Mouse (Mus musculus) stomach, embryonic 16.5 days (tissue): ENCODE data around the gene Gja1. TPM values are rescaled to one million over a fixed set of nuclear protein-coding genes. Genes with fewer than 3 reads are reported as not detected.

Experiments
- ATAC-seq: fragments of 200-750 bp; cut with Nextera tagmentation; 2 replicates; pipeline ENCODE4 v1.8.0; 2017; ENCODE audit warnings: moderate number of reproducible peaks, moderate TSS enrichment; ENCODE audit not compliant: insufficient read depth, low FRiP score
- H3K27ac ChIP-seq: fragments of 300-500 bp; sonication (generic); 2 replicates; pipeline ENCODE4 v1.5.1; 2014; ENCODE audit warnings: low read length
- H3K27me3 ChIP-seq: fragments of 300-500 bp; sonication (generic); 2 replicates; pipeline ENCODE4 v1.6.1; 2014; ENCODE audit warnings: low read length, control low read depth, mixed read lengths; ENCODE audit not compliant: control insufficient read depth, insufficient read depth
- H3K36me3 ChIP-seq: fragments of 300-500 bp; sonication (generic); 2 replicates; pipeline ENCODE4 v1.6.1; 2014; ENCODE audit warnings: low read length; ENCODE audit not compliant: control insufficient read depth, insufficient read depth
- H3K4me1 ChIP-seq: fragments of 300-500 bp; sonication (generic); 2 replicates; pipeline ENCODE4 v1.6.1; 2014; ENCODE audit warnings: low read length, control low read depth, mixed read lengths; ENCODE audit not compliant: control insufficient read depth, insufficient read depth
- H3K4me2 ChIP-seq: fragments of 300-500 bp; sonication (generic); 2 replicates; pipeline ENCODE4 v1.6.1; 2014; ENCODE audit warnings: low read depth, low read length, mixed read lengths
- H3K4me3 ChIP-seq: fragments of 300-500 bp; sonication (generic); replicated peaks from 2 replicates; pipeline ENCODE4 v1.5.1; 2014; ENCODE audit warnings: mild to moderate bottlenecking, low read length
- H3K9ac ChIP-seq: fragments of 300-500 bp; sonication (generic); 2 replicates; pipeline ENCODE4 v1.6.1; 2014; ENCODE audit warnings: low read length
- H3K9me3 ChIP-seq: fragments of 300-500 bp; sonication (generic); replicated peaks from 2 replicates; pipeline ENCODE4 v1.6.1; 2016; ENCODE audit warnings: low read length, control low read depth; ENCODE audit not compliant: control insufficient read depth
- WGBS: fragments of 180-500 bp; shearing (Covaris S2); extraction: QIAGEN DNeasy Blood & Tissue Kit; methylation state at CpG from one replicate; pipeline ENCODE4 v1.1.7; 2014; 5-methylcytosine and 5-hydroxymethylcytosine counted together
- polyA plus RNA-seq: library from polyadenylated mRNA; unstranded; fragments of >200 nt; fragmentation: Nextera tagmentation; extraction: Ambion mirVana; gene quantifications from 2 replicates; pipeline ENCODE4 v1.2.1, GENCODE M21; 2015

Gene Gja1
- 103 and 126 TPM in 2 replicates for polyA plus RNA-seq

- Histone ChIP-seq H3K4me3 (peak within 1 kb of the TSS; percentile 62), H3K4me1 (no peaks in the 10 kb centered on the region), H3K27ac (peak within 1 kb of the TSS; percentile 34), H3K9ac (peak within 1 kb of the TSS; percentile 82), H3K36me3 (no peaks in the 10 kb centered on the region), H3K27me3 (no peaks in the 10 kb centered on the region), H3K9me3 (no peaks in the 10 kb centered on the region), H3K4me2 (peak within 1 kb of the TSS; percentile 67)
- WGBS, result under 1% methylated on average over 23 of the region's 23 CpGs
- peak; percentile 86 for ATAC-seq
Measured at GRCm38 (mm10) chr10:56377097-56377965, at the start of gene Gja1. TSS of gene Gja1 (plus strand) at chr10:56377330.

- Histone ChIP-seq H3K4me3 (no peak overlapping the region), H3K27me3 (no peaks in the 10 kb centered on the region), H3K9me3 (no peaks in the 10 kb centered on the region), H3K9ac (no peak overlapping the region), H3K27ac (no peak overlapping the region), H3K4me2 (no peak overlapping the region), H3K4me1 (no peaks in the 10 kb centered on the region), H3K36me3 (no peaks in the 10 kb centered on the region)
- ATAC-seq, result no peak
- 46% methylated on average over 6 of the region's 6 CpGs for WGBS
Measured at GRCm38 (mm10) chr10:56338851-56339489, 38.2 kb upstream of the Gja1 start.

GRCm38 (mm10) chr10:56360472-56360871, 16.7 kb upstream of the Gja1 start:
- H3K27ac ChIP-seq, result no peak overlapping the region
- no peak overlapping the region for H3K4me2 ChIP-seq
- WGBS, result 68% methylated on average over 4 of the region's 4 CpGs
- no peak overlapping the region for H3K4me3 ChIP-seq
- H3K4me1 ChIP-seq, result no peaks in the 10 kb centered on the region
- H3K36me3 ChIP-seq, result no peaks in the 10 kb centered on the region
- H3K9ac ChIP-seq, result no peak overlapping the region
- H3K27me3 ChIP-seq, result no peaks in the 10 kb centered on the region
- ATAC-seq, result no peak
- H3K9me3 ChIP-seq, result no peaks in the 10 kb centered on the region

- H3K27me3 ChIP-seq, result no peaks in the 10 kb centered on the region
- no peak overlapping the region for H3K4me2 ChIP-seq
- 21% methylated on average over 7 of the region's 7 CpGs for WGBS
- no peak overlapping the region for H3K4me3 ChIP-seq
- H3K27ac ChIP-seq, result no peak overlapping the region
- no peak overlapping the region for H3K9ac ChIP-seq
- no peaks in the 10 kb centered on the region for H3K36me3 ChIP-seq
- 0 out of 2 replicates have a peak, but pooled peaks have one; percentile 44 for ATAC-seq
- H3K9me3 ChIP-seq, result no peaks in the 10 kb centered on the region
- no peaks in the 10 kb centered on the region for H3K4me1 ChIP-seq
Measured at GRCm38 (mm10) chr10:56369073-56369472, 8.1 kb upstream of the Gja1 start.

- H3K4me1 ChIP-seq, result no peaks in the 10 kb centered on the region
- peak overlapping the region; percentile 36 for H3K4me2 ChIP-seq
- ATAC-seq, result no peak
- H3K36me3 ChIP-seq, result no peaks in the 10 kb centered on the region
- H3K27ac ChIP-seq, result no peak overlapping the region
- no peak overlapping the region for H3K9ac ChIP-seq
- no peak overlapping the region for H3K4me3 ChIP-seq
- 21% methylated on average over 8 of the region's 8 CpGs for WGBS
- H3K9me3 ChIP-seq, result no peaks in the 10 kb centered on the region
- H3K27me3 ChIP-seq, result no peaks in the 10 kb centered on the region
Measured at GRCm38 (mm10) chr10:56373021-56373720, 4.0 kb upstream of the Gja1 start.

GRCm38 (mm10) chr10:56374169-56374568, 3.0 kb upstream of the Gja1 start:
- ATAC-seq, result no peak
- no peak overlapping the region for H3K27ac ChIP-seq
- WGBS, result 60% methylated on average over 5 of the region's 5 CpGs

GRCm38 (mm10) chr10:56375906-56376468, 1.1 kb upstream of the Gja1 start:
- Histone ChIP-seq H3K4me1 (no peaks in the 10 kb centered on the region), H3K36me3 (no peaks in the 10 kb centered on the region), H3K4me3 (no peak overlapping the region), H3K9me3 (no peaks in the 10 kb centered on the region), H3K4me2 (no peak overlapping the region), H3K27ac (no peak overlapping the region; the same call in 1 of the 2 replicates), H3K9ac (no peak overlapping the region), H3K27me3 (no peaks in the 10 kb centered on the region)
- ATAC-seq, result no peak
- WGBS, result 41% methylated on average over 9 of the region's 9 CpGs

More at GRCm38 (mm10) chr10:56374169-56374568, 3.0 kb upstream of the Gja1 start:
- Histone ChIP-seq H3K4me1 (no peaks in the 10 kb centered on the region), H3K27me3 (no peaks in the 10 kb centered on the region), H3K4me3 (no peak overlapping the region), H3K4me2 (no peak overlapping the region), H3K36me3 (no peaks in the 10 kb centered on the region), H3K9ac (no peak overlapping the region), H3K9me3 (no peaks in the 10 kb centered on the region)

- ATAC-seq, result peak; percentile 12; the same call in 1 of the 2 replicates
Measured at GRCm38 (mm10) chr10:56377966-56378647, 977 bp downstream of the Gja1 start.

More at GRCm38 (mm10) chr10:56377966-56378647, 977 bp downstream of the Gja1 start:
- peak overlapping the region; percentile 82 for H3K9ac ChIP-seq
- peak overlapping the region; percentile 74 for H3K27ac ChIP-seq
- no peaks in the 10 kb centered on the region for H3K27me3 ChIP-seq
- under 1% methylated on average over 25 of the region's 25 CpGs for WGBS
- H3K4me1 ChIP-seq, result no peaks in the 10 kb centered on the region
- no peaks in the 10 kb centered on the region for H3K36me3 ChIP-seq
- H3K4me3 ChIP-seq, result peak overlapping the region; percentile 62
- peak overlapping the region; percentile 67 for H3K4me2 ChIP-seq
- no peaks in the 10 kb centered on the region for H3K9me3 ChIP-seq
